Mouse (Mus musculus): Measurements from ENCODE around the gene Ddx3x. TPM values are rescaled to one million over a fixed set of nuclear protein-coding genes. Genes with fewer than 3 reads are reported as not detected.
"Not testable (repeated sequence)": the region's sequence is repeated elsewhere in the genome, so short reads cannot be mapped to it uniquely, and the experiment has no call there.

The Ddx3x gene
- total RNA-seq (2015) = 245 TPM in 2 replicates
- total RNA-seq (2017) = 383 and 513 TPM in 2 replicates

DNA sequence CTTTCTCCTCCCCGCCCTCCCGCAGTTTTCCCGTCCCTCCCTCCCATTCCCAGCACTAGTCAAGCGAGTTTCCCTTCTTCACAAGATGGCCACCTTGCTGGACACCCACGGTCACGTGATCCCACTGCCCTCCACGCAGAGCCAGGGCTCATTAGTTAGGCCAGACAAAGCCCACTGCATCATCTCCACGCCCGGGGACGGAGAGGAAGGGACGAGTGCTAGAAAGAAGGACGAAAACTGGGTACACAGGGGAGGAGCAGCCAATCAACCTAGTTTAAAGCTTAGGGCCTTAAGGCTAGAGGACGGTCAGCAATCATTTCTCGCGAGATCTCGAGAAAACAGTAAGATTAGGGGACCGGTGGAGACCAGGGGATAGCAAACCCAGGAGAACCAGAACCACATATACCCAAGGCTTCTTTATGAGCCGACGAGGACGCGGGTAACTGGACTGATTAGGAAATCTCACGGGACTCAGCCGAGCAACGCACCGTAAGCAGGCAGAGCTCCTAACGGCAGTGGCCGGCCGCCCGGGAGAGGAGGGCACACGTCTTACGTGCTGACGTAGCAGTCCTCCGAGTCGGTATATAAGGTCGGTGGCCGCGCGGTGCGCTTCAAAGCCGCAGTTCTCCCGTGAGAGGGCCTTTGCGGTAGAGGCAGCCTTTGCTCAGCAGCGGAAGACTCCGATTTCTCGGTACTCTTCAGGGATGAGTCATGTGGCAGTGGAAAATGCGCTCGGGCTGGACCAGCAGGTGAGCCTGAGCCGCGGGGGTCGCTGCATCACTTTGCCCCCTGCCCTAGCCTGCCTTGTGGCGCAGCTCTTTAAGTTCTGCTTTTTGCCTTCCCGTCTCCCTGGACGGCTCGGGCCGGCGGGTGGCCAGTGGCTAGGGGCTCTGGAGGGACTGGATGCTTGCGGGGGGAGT, at the start of gene Ddx3x:
Gene Ddx3x (plus strand): TSS at position 562 of the 920 bp plus-strand sequence.
- ATAC-seq (replicated peaks; ENCODE audit: poor library complexity) = peak; percentile 78

DNA sequence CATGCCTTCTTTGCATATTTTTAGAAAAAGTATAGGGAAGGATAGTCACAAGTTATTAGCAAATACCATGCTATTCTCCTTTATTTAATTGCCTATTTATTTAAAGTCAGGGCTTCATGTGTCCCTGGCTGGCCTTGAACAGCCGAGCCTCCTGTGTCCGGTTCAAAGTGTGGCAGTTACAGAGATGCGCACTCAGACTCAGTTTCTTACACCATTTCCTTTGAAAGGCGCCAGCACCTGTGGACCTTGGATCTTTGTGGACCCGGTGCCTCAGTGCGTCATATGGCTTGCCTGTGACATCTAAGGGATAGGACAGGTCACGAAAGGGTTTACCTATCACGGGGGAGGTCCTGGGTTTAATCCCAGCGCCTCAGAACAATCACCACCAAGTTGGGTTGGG, 49.5 kb upstream of the Ddx3x start:
- no peak for ATAC-seq (replicated peaks; ENCODE audit: poor library complexity)

DNA sequence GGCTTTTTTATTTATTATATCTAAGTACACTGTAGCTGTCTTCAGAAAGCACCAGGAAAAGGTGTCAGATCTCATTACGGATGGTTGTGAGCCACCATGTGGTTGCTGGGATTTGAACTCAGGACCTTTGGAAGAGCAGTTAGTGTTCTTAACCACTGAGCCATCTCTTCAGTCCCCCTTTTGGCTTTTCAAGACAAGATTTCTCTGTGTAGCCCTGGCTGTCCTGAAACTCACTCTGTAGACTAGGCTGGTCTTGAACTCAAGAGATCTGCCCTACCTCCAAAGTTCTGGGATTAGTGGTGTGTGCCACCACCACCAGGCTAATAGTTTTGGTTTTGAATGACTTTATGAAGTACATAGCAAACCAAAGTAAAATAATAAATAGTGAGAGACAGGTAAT, 47.9 kb upstream of the Ddx3x start:
- ATAC-seq (replicated peaks; ENCODE audit: poor library complexity) = not testable (repeated sequence)

GRCm38 (mm10) chrX:13233631-13234030, 47.1 kb upstream of the Ddx3x start:
- no peak for ATAC-seq (replicated peaks; ENCODE audit: poor library complexity)

- no peak for ATAC-seq (replicated peaks; ENCODE audit: poor library complexity)
Measured at GRCm38 (mm10) chrX:13234709-13235108, 46.1 kb upstream of the Ddx3x start.

DNA sequence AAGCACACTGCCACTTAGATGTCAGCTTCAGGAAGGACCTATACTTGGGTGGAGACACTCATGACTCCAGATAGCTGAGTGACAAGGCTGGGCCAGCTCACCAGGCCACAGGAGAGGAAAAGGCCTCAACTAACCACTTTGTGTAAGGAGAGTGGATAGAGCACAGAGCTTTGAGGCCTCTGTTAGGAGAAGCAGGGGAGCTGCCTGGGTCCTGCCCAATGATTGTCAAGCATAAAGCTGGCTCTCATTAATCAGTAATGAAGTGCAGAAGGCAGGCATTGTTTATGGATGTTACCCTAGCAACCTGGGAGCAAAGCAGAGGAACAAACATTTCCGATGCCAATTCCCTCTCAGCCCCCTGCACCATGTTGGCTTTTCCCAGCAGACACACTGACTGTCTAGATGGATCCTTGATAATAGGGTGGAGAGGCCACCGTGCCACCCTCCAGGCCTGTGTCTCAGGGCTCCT, 44.6 kb upstream of the Ddx3x start:
- ATAC-seq (replicated peaks; ENCODE audit: poor library complexity) = 0 out of 2 replicates have a peak, but pooled peaks have one; percentile 21

DNA sequence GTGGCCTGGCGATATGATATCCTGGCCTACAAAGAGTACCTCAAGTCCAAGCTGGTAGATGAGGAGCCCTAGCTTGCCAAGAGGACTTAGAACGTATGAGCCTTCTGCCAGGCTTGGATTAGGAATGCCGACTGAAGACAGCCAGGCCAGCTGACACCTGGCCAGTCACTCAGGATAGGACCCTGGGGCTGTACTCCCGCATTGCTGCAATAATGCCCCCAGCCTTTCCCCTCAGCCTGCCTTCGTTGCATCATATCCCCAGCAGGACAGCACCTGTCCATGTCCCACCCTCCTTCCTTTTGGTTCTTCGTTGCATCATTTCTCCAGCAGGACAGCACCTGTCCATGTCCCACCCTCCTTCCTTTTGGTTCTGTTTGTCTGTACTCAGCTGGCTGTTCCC, 41.3 kb upstream of the Ddx3x start:
- no peak for ATAC-seq (replicated peaks; ENCODE audit: poor library complexity)

DNA sequence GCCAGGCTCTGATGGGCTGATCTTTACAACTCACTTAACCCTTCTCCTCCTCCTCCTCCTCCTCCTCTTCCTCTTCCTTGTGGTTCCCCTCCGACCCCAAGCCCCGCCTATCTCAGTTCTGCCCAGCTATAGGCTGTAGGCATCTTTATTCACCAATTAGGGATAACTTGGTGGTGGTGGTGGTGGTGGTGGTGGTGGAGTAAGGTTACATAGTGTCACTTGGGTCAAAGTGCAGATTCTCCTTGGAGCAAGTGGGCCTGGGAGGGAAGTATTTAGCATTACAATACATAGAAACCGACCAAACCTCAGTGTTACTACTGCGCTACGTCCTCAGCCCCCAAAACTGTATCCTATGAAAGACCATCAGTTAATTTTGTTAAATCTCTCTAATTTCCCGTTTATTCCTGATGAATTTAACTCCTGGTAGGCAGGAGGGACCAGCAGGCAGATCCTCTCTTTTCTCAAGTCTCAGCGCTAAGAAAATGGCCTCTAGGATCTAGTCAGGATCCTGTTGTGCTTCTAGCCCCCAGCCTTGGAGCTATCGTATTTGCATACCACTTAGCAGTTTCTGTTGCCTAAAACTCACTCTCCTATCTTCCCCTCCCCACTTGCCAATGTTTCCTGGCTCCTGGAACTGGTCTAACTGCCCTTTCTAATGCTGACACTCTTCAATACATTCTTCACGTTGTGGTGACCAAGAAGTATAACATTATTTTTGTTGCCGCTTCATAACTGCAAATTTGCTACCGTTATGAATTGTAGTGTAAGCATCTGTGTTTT, 39.9 kb upstream of the Ddx3x start:
- peak; percentile 15 for ATAC-seq (replicated peaks; ENCODE audit: poor library complexity)

DNA sequence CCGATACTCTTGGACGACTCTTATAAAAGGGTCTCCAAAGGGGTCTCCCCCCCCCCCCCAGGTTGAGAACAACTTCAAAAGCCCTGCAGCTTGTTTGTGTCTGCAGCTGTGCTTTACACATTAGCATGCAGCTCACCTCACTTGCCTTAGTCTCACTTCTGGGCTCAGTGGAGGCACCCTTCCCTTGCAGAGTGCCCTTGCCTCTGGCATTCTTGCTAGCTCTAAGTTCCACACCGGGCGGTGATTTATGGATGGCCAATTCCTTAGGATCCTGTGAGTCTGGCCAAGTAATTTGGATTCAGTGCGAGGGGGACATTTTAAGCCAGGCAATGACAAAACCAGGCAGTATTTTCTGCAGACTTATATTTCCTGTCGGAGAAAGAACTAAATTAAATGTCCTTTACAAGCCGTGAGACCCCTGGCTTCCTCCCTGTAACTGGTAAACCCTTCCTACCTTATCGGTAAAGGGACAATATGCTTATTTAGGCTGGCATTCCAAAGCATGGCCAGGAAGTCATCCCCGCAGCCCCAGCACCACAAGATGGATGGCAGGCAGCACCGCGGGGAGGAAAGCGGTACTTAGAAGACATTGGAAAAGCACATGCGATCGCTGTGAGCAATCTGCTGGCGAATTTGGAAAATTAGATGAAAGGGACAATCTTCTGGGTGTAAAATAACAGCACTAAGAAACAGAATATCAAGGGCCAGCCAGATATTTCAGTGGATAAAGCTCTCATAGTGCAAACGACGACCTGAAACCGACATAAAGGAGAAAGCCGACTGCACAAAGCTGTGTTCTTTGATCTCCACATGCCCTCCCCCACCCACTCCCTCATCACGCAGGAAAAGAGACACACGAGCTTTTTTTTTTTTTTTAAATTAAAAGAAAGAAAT, 39.1 kb upstream of the Ddx3x start:
- no peak for ATAC-seq (replicated peaks; ENCODE audit: poor library complexity)

DNA sequence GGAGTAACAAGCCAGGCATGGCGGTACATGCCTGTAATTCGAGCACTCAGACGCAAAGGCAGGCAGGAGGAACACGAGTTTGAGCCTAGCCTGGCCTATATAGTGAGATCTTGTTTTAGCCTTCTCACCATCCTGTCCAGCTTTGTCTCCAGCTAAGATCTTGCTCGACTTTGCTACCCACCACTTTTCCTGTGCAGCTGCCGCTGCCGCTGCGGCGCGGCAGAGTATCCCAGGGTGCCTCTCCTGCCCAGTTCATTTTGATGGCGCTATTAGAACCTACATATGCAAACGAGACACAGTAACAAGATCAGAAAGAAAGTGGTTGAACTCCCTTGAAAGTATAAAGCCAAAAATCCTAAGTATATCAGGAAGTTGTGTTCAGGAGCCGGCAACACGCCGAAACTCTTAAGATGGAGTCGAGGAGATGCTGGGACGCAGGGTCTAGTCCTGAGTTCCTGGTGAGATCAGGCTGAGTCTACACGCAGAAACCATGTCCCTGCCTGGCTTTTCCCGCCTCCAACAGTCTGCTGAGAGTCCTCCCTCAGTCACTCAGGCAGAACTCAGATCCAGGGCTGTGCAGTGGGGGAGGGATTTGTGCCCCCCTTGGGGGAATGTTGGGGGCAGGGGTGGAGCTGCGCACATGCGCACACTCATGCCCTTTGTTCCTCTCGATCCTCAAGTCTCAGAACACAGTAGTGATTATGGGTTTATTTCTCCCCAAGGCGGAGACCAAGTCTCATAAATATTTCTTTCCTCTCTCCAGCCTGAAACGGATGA, 38.3 kb upstream of the Ddx3x start:
- peak; percentile 82 for ATAC-seq (replicated peaks; ENCODE audit: poor library complexity)

DNA sequence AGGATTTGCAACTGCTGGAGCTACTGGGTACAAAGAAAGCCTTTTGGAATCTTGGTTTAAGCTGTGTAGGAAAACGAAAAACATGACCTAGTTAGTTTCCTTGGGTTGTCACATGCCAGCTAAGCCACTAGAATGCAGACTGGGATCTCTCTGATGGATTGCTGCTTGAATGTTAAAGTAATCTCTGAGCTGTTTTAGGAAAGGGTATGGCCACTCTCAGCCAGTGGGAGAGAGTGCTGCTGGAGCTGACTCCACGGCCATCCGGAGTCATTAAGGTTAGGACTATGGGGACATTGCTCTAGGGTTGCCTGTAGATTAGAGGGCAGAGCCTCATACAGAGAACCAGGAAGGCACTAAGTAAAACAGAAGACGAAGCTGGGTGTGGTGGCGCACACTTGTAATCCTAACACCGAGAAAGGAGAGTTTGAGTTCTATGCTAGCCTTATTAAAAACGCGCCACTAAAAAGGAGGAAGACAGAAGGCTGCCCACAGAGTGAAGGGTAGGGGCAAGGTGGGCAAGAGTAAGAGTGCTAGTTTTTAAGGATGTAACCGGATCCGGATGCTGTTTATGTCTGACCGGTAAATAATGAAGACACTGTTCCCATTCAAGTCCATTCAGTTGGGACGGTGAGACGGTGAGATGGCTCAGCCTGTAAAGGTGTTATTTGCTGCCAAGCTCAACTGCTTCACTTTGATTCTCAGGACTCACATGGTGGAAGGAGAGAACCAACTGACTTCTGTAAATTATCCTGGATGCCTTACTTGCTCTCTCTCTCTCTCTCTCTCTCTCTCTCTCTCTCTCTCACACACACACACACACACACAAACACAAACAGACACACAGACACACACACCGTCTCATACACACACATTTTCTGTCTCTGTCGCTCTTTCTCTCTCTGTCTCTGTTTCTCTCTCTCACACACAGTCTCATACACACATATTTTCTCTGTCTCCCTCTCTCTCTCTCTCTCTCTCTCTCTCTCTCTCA, 37.3 kb upstream of the Ddx3x start:
- peak; percentile 33 for ATAC-seq (replicated peaks; ENCODE audit: poor library complexity)

DNA sequence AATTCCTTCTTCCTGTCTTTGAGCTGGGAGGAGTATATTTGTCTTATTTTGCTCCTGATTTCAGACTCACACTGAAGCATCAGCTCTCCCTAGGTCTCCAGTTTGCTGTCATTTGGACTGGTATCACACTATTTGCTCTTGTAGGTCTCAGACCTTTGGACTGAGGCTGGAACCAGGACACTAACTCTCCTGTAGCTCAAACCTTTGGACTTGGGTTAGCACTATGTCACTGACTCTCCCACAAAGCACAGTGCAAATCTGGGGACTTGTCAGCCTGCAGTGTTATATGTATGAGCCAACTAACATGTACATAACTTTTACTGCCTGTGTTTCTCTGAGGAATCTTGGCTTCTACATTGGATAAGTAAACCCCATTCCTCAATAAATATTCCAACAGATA, 36.2 kb upstream of the Ddx3x start:
- ATAC-seq (replicated peaks; ENCODE audit: poor library complexity) = no peak

- no peak for ATAC-seq (replicated peaks; ENCODE audit: poor library complexity)
Measured at GRCm38 (mm10) chrX:13245027-13245426, 35.7 kb upstream of the Ddx3x start.

DNA sequence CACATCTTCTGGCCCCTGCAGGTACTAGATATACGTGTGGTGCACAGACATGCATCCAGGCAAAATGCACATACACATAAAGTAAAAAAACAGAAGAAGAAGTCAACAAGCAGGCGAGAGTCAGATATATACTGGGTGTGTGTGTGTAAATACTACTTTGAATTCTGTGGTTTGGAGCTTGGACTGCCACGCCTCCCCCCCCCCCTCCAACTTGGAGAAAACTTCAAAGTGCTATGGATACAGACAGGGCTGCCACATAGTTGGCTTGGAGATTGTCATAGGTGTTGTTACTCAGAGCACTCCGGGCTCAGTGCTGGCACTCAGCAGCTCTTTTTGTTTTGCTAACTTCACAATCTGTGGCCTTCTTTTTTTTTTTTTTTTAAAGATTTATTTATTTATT, 29.1 kb upstream of the Ddx3x start:
- no peak for ATAC-seq (replicated peaks; ENCODE audit: poor library complexity)

GRCm38 (mm10) chrX:13254273-13254672, 26.5 kb upstream of the Ddx3x start:
- ATAC-seq (replicated peaks; ENCODE audit: poor library complexity) = no peak

DNA sequence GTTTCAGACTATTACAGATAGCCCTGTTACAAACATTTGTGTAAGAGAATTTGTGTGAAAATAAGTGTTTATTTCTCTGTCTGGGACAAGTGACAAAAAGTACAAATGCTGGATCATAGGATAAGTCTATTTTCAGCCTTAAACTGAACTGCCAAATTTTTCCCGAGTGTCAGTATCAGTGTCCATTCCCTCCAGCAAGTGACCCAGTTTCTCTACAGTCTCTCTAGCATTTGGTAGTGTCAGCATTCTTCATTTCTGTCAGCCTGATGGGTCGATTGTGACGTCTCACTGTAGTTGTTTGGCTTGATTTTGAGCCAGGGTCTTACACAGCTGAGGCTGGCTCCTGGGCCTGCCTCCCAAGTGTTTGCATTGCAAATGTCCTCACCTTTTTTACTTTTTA, 17.4 kb upstream of the Ddx3x start:
- ATAC-seq (replicated peaks; ENCODE audit: poor library complexity) = no peak

GRCm38 (mm10) chrX:13275519-13276137, 5.1 kb upstream of the Ddx3x start:
- ATAC-seq (replicated peaks; ENCODE audit: poor library complexity) = no peak

DNA sequence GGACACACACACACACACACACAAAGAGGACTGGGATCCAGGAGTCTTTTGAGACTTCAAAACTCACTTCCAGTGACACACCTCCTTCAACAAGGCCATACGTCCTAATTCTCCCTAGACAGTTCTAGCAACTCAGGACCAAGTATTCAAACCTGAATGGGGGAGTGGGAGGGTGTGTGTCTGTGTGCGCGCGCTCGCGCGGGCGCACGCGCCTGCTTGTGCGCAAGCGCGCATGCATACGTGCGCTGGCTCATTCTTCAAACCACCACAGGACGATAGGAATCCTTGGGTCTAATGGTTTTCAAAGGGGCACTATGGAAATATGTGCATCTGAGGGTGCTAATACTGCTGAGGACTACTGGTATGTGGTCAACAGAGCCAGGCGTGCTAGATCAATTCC, 1.8 kb upstream of the Ddx3x start:
- ATAC-seq (replicated peaks; ENCODE audit: poor library complexity) = no peak

Data from megakaryocyte progenitor cell, adult 5-6 weeks (primary cell).